In the genomic region with DNA sequence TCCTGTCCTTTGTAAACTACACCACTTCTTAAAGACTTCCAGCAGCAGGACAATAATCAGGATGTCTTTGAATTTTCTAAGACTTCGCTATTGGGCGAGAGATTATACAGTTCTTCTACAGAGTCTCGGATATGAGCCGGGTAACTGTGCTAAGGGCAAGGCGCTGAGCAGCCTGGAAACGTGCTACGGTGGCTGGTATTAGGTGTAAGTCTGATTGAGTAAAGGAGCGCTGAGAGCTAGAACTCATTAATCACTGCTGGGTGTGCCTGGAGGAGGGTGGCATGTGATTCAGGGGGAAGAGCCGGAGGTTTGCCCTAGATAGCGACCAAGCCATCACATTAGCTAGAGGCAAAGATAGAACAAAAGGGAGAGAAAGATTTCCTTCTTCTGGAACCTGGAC, we compare ENCODE assay signal across 24 mouse cellular contexts. TPM values are rescaled to one million over a fixed set of nuclear protein-coding genes. Genes with fewer than 3 reads are reported as not detected.
DNase-seq lines count a peak whose midpoint lies in the region; ATAC-seq and TF ChIP-seq lines count a peak whose summit lies in the region.
"Had no signal": no experiment of that assay in that cellular context is flagged by ENCODE, and none has a peak within 500 bp of the region (broad histone marks: within the 10 kb centered on the region; RNA-seq: fewer than 3 reads in every experiment).

No protein-coding gene starts in this region.

- H3K27ac ChIP-seq in kidney, embryonic 15.5 days, result no peak overlapping the region
- no peak overlapping the region for H3K27ac ChIP-seq in kidney, postnatal 0 days
- H3K27ac ChIP-seq in stomach, postnatal 0 days (replicated peaks), result no peak overlapping the region
- H3K27ac ChIP-seq in forebrain, embryonic 16.5 days (ENCODE audit: low read length), result no peak overlapping the region
- H3K27ac ChIP-seq: embryonic facial prominence, embryonic 10.5 days; embryonic facial prominence, embryonic 12.5 days; forebrain, embryonic 13.5 days had no signal

- no peaks in the 10 kb centered on the region for H3K9me3 ChIP-seq in kidney, embryonic 15.5 days (replicated peaks)
- no peaks in the 10 kb centered on the region for H3K9me3 ChIP-seq in kidney, postnatal 0 days (replicated peaks; ENCODE audit: low read length)
- H3K9me3 ChIP-seq in stomach, postnatal 0 days (ENCODE audit: control insufficient read depth, low read length), result no peaks in the 10 kb centered on the region
- H3K9me3 ChIP-seq in forebrain, embryonic 16.5 days (ENCODE audit: control insufficient read depth, low read length), result no peaks in the 10 kb centered on the region
- H3K9me3 ChIP-seq: embryonic facial prominence, embryonic 10.5 days; embryonic facial prominence, embryonic 12.5 days; forebrain, embryonic 13.5 days; G1E had no signal

- no peak overlapping the region for H3K4me3 ChIP-seq in kidney, embryonic 15.5 days (replicated peaks)
- no peak overlapping the region for H3K4me3 ChIP-seq in kidney, postnatal 0 days (replicated peaks; ENCODE audit: low read depth, low read length)
- H3K4me3 ChIP-seq in stomach, postnatal 0 days (ENCODE audit: low read depth, low read length), result no peak overlapping the region
- no peak overlapping the region for H3K4me3 ChIP-seq in forebrain, embryonic 16.5 days (replicated peaks; ENCODE audit: low read length)
- H3K4me3 ChIP-seq: embryonic facial prominence, embryonic 10.5 days; embryonic facial prominence, embryonic 12.5 days; forebrain, embryonic 13.5 days had no signal

- no peak overlapping the region for H3K4me2 ChIP-seq in kidney, embryonic 15.5 days
- H3K4me2 ChIP-seq in kidney, postnatal 0 days (ENCODE audit: low read length), result no peak overlapping the region
- H3K4me2 ChIP-seq in stomach, postnatal 0 days (replicated peaks; ENCODE audit: low read depth), result no peak overlapping the region
- no peak overlapping the region for H3K4me2 ChIP-seq in forebrain, embryonic 16.5 days (ENCODE audit: low read length)
- H3K4me2 ChIP-seq: embryonic facial prominence, embryonic 12.5 days; forebrain, embryonic 13.5 days had no signal

- ATAC-seq in kidney, embryonic 15.5 days (replicated peaks; ENCODE audit: low FRiP score), result 0 out of 2 replicates have a peak, but pooled peaks have one; percentile 58
- no peak for ATAC-seq in kidney, postnatal 0 days (replicated peaks; ENCODE audit: low FRiP score, low read depth)
- no peak for ATAC-seq in stomach, postnatal 0 days (ENCODE audit: low FRiP score, low TSS enrichment)
- ATAC-seq in forebrain, embryonic 16.5 days, result no peak
- ATAC-seq: activated CD4-positive, CD25-positive, alpha-beta regulatory T cell, adult 4 months; CD4-positive, CD25-positive, alpha-beta regulatory T cell, adult 4 months; forebrain, embryonic 13.5 days; Patski had no signal

- H3K27me3 ChIP-seq in kidney, embryonic 15.5 days, result no peaks in the 10 kb centered on the region
- no peaks in the 10 kb centered on the region for H3K27me3 ChIP-seq in kidney, postnatal 0 days (ENCODE audit: insufficient read depth, low read length)
- H3K27me3 ChIP-seq in stomach, postnatal 0 days (ENCODE audit: control insufficient read depth, insufficient read depth, low read length), result no peaks in the 10 kb centered on the region
- H3K27me3 ChIP-seq in forebrain, embryonic 16.5 days (replicated peaks; ENCODE audit: control insufficient read depth, insufficient read depth, low read length), result no peaks in the 10 kb centered on the region
- H3K27me3 ChIP-seq: CH12.LX; embryonic facial prominence, embryonic 12.5 days; forebrain, embryonic 13.5 days had no signal

- no peak for TF ChIP-seq EP300 in stomach, postnatal 0 days (optimal IDR thresholded peaks at IDR 0.05)

- TF ChIP-seq CTCF in kidney, postnatal 0 days (IDR thresholded peaks at IDR 0.05; ENCODE audit: low read depth), result no peak
- no peak for TF ChIP-seq CTCF in stomach, postnatal 0 days (IDR thresholded peaks at IDR 0.05; ENCODE audit: low read depth)

- WGBS in kidney, embryonic 15.5 days, result 46% methylated on average over 10 of the region's 10 CpGs
- WGBS in kidney, postnatal 0 days, result 42% methylated on average over 10 of the region's 10 CpGs
- WGBS in stomach, postnatal 0 days, result 42% methylated on average over 10 of the region's 10 CpGs
- WGBS in forebrain, embryonic 16.5 days, result 85% methylated on average over 10 of the region's 10 CpGs

- DNase-seq in kidney, postnatal 14 days, result no peak
- DNase-seq in kidney, postnatal 0 days (ENCODE audit: low spot score), result peak; percentile 36
- DNase-seq in kidney, postnatal 25 days, result no peak
- peak; percentile 26 for DNase-seq in retina, embryonic 14.5 days (ENCODE audit: low spot score)
- peak; percentile 17 for DNase-seq in stomach, postnatal 0 days (ENCODE audit: low spot score)
- DNase-seq: adrenal gland, adult 8-10 months; adrenal gland, postnatal 14 days; adrenal gland, postnatal 36 days; B cell, adult 2 months; cerebellum, adult 11-12 months; cerebellum, adult 2 months; cerebellum, adult 9-10 months; cerebellum, postnatal 10 days; cerebellum, postnatal 25 days had no signal

- H3K4me1 ChIP-seq in kidney, embryonic 15.5 days, result no peaks in the 10 kb centered on the region
- H3K4me1 ChIP-seq in kidney, postnatal 0 days (replicated peaks; ENCODE audit: insufficient read depth, low read length), result no peaks in the 10 kb centered on the region
- H3K4me1 ChIP-seq in stomach, postnatal 0 days (replicated peaks; ENCODE audit: control insufficient read depth, insufficient read depth), result no peaks in the 10 kb centered on the region
- no peaks in the 10 kb centered on the region for H3K4me1 ChIP-seq in forebrain, embryonic 16.5 days (replicated peaks; ENCODE audit: control insufficient read depth, insufficient read depth, low read length)
- H3K4me1 ChIP-seq: embryonic facial prominence, embryonic 10.5 days; embryonic facial prominence, embryonic 12.5 days; forebrain, embryonic 13.5 days had no signal

- no peaks in the 10 kb centered on the region for H3K36me3 ChIP-seq in kidney, embryonic 15.5 days
- no peaks in the 10 kb centered on the region for H3K36me3 ChIP-seq in kidney, postnatal 0 days (ENCODE audit: insufficient read depth, low read length)
- H3K36me3 ChIP-seq in stomach, postnatal 0 days (ENCODE audit: control insufficient read depth, insufficient read depth, low read length), result no peaks in the 10 kb centered on the region
- no peaks in the 10 kb centered on the region for H3K36me3 ChIP-seq in forebrain, embryonic 16.5 days (ENCODE audit: control insufficient read depth, insufficient read depth)
- H3K36me3 ChIP-seq: embryonic facial prominence, embryonic 10.5 days; embryonic facial prominence, embryonic 12.5 days; G1E had no signal

- no peak overlapping the region for H3K9ac ChIP-seq in kidney, embryonic 15.5 days
- no peak overlapping the region for H3K9ac ChIP-seq in kidney, postnatal 0 days (ENCODE audit: low read depth, low read length)
- H3K9ac ChIP-seq in stomach, postnatal 0 days (ENCODE audit: low read length), result no peak overlapping the region
- no peak overlapping the region for H3K9ac ChIP-seq in forebrain, embryonic 16.5 days (replicated peaks; ENCODE audit: low read depth, low read length)
- H3K9ac ChIP-seq: embryonic facial prominence, embryonic 12.5 days; forebrain, embryonic 13.5 days had no signal

RNA-seq across cellular contexts. Expression of gene Epc2, which starts 25.1 kb away (rescaled TPM):
- polyA plus RNA-seq in kidney, embryonic 15.5 days (2015; fragmentation: Nextera tagmentation; extraction: Ambion mirVana), result 6.8 and 7.9 TPM in 2 replicates
- polyA plus RNA-seq in kidney, postnatal 0 days (2015; fragmentation: Nextera tagmentation; extraction: Ambion mirVana), result 5.8 and 6.7 TPM in 2 replicates
- polyA plus RNA-seq in stomach, postnatal 0 days (2015; fragmentation: Nextera tagmentation; extraction: Ambion mirVana), result 2.8 and 2.9 TPM in 2 replicates
- 13.7 and 15.6 TPM in 2 replicates for polyA plus RNA-seq in forebrain, embryonic 16.5 days (2015; fragmentation: Nextera tagmentation; extraction: Ambion mirVana)

Comparison
In these comparisons a context has a peak if more than half of its experiments do, and no peak if none do; other contexts are left out.
1. DNase-seq: peak in kidney, postnatal 0 days (single experiment), retina, embryonic 14.5 days (single experiment) and stomach, postnatal 0 days (single experiment); none in kidney, postnatal 14 days (single experiment) and kidney, postnatal 25 days (0 of 2).